Mouse (Mus musculus) monocyte, adult 5-6 weeks (primary cell): ENCODE measurements around the gene Raver1. TPM values are rescaled to one million over a fixed set of nuclear protein-coding genes. Genes with fewer than 3 reads are reported as not detected.
"Not testable (repeated sequence)": the region's sequence is repeated elsewhere in the genome, so short reads cannot be mapped to it uniquely, and the experiment has no call there.

ENCODE experiments used
- ATAC-seq: fragments of 153-309, 156-312 bp; replicated peaks from 2 replicates; pipeline ENCODE4 v1.8.0; 2017; ENCODE audit warnings: mild to moderate bottlenecking; ENCODE audit not compliant: low TSS enrichment, insufficient number of reproducible peaks, severe bottlenecking, poor library complexity, low FRiP score
- total RNA-seq: library from RNA; stranded (forward); fragments of 200-1000, 200-491, 200-594 nt; gene quantifications from 3 replicates; pipeline ENCODE4 v1.2.3, GENCODE M21; 2017

Gene Raver1
- total RNA-seq, 1 experiment from 2014 or later: 8.1 TPM

DNA sequence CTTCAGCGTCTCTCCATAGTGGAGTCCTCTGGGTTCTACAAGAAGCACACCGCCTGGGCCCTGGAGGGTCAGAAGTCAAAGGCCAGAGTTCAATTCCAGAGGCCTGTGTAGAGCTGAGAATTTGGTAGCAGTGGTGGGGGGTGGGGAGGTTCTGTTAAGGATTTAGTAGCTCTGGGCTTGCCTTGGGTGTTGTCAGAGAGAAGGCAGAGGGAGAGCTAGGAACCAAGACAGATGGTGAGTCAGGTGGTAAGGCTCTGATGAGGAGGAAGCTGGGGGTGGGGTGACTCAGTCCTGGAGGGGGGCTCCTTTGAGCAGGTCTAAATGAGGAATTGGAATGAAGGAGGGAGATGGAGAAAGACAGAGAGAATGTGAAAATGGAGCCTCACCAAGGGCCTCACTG, 28.9 kb downstream of the Raver1 start:
- no peak for ATAC-seq

DNA sequence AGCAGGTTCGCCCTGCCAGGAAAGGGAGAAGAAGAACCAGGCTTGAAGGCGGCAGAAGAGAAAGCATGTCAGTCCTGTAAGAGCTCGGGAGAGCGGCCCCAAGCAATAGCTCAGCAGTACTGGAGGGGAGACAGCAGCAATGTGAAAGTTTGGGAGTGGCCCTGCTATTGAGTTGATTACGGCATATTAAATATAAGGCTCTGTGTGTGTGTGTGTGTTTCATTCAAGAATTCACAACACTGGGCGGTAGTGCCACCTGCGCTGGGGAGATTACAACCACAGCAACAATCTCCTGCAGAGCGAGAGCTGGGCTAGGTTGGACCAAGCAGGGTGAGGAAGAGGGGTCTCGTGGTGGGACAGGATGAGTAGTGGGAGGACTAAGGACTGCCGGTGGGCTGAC, 40.2 kb downstream of the Raver1 start:
- ATAC-seq: no peak

DNA sequence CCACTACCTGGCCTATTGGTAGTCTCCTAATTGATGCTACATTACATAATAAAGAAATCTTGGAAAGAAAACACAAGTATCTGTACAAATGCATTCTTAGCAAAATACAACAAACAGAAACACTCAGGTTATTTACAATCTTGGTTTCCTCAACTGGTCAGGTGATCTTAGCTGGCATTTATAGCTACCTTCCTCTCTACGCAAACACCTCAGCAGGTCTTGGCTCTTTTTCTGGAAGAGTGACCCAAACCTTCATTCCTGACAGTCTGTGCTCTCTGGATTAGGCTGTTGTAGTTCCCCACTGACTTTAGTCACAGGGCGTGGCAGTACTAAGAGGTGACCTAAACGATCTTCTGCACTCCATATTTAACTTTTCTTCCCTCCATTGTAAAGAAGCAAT, 46.6 kb downstream of the Raver1 start:
- no peak for ATAC-seq

DNA sequence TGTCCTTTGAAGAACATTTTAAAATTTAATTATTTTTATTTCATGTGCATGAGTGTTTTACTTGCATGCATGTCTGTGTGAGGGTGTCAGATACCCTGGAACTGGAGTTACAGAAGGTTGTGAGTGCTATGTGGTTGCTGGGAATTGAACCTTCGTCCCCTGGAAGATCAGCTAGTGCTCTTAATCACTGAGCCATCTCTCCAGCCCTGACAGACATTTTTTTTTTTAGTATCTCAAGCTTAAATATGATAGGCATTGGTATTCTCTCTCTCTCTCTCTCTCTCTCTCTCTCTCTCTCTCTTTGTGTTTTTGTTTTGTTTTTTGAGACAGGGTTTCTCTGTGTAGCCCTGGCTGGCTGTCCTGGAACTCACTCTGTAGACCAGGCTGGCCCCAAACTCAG, 47.0 kb downstream of the Raver1 start:
- not testable (repeated sequence) for ATAC-seq

DNA sequence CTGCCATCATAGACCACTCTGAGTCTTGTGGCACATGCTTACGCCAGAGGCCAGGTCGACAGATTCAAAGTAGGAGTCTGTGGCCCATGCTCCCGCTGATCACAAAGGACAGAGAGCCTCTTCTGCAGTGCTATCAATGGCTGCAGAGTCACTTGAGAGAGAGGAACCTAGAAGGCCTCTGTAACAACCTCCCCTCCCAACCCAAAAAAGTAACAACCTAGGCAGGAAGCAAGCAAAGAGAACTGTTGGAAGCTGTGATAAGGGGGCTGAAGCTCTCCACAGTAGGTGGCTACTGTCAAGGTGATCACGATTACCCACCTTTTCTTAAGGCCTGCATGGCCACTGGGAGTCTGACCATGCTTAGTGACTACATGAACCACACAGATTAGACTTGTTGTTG, 48.2 kb downstream of the Raver1 start:
- no peak for ATAC-seq

DNA sequence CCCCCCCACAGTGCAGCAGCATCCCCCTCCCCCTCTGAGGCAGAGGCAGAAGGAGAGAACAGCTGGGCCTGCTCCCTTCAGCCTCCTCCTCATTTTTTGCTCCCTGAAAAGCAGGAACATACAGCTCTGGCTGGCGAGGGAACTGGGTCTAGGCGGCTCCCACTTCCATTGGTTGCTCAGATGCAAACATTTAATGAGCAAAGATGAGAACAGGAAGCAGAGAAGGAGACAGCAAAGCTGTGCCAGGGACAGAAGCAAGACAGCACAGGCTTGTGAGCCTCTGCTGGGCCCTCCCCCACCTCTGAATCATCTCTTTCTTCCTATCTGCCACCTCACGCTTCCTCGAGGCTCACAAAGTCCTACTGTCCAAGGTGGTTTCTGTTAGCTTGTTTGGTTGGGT, 50.5 kb downstream of the Raver1 start:
- ATAC-seq: no peak

DNA sequence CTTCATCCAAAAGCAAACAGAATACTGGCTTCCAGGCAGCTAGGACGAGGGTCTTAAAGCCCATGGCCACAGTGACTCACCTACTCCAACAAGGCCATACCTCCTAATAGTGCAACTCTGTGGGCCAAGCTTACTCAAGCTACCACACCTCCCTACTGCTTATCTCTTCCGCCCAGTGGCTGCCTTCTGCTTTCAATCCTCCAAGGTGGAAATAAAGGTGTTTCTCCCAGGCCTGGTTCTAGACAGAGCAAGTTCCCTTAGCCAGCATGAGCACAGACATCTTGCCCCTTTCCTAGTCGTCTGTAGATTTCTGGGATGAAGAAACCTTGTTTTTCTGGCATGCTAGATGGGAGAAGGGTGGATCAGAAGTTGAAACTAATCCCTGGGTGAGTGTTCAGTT, 52.0 kb downstream of the Raver1 start:
- no peak for ATAC-seq

DNA sequence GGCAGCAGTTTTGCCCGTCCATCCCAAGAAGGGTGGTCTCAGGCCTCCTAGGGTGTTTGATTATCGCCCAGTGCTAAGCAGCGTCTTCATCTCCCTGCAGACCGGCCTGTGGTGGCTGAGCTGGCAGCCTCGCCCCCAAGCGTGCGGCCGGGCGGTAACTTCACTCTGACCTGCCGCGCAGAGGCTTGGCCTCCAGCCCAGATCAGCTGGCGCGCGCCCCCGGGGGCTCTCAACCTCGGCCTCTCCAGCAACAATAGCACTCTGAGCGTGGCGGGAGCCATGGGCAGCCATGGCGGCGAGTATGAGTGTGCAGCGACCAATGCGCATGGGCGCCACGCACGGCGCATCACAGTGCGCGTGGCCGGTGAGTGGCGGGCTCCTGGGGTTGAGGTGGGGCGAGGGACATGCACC, 54.3 kb downstream of the Raver1 start:
- ATAC-seq: no peak

DNA sequence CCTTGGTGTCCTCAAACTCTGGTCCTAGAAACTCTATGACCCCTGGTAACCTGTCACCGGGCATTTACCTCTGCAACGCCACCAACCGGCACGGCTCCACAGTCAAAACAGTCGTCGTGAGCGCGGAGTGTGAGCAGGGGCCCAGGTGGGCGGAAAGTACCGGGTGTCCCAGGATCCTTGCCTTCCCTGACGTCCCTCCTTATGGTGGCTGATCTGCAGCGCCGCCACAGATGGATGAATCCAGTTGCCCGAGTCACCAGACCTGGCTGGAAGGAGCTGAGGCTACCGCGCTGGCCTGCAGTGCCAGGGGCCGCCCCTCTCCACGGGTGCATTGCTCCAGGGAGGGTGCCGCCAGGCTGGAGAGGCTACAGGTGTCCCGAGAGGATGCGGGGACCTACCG, 55.1 kb downstream of the Raver1 start:
- ATAC-seq: no peak

DNA sequence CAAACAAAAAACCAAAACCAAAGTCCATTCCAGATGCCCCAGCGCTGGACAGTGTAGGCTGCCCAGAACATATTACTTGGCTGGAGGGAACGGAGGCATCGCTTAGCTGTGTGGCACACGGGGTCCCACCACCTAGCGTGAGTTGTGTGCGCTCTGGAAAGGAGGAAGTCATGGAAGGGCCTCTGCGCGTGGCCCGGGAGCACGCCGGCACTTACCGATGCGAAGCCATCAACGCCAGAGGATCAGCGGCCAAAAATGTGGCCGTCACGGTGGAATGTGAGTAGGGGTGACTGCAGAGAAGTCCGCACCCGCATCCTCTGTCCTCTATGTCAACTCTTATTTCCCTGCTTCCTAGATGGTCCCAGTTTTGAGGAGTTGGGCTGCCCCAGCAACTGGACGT, 55.6 kb downstream of the Raver1 start:
- no peak for ATAC-seq

DNA sequence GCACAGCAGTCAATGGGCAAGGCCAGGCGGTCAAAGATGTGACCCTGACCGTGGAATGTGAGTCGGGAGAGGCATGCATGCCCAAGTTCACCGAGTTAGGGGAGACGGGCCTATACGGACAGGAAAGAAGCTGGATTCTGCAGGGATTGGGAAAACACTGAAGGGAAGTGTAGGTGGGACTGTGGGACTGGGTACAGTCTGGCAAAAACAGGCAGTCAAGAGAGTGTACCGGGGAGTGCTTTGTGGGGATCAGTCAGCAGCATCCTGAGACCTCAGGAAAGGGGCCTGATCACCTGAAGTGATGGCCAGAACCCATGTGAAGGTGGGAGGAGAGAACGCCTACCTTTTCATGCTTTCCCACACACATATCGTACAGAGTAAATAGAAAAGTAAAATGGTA, 56.2 kb downstream of the Raver1 start:
- no peak for ATAC-seq

DNA sequence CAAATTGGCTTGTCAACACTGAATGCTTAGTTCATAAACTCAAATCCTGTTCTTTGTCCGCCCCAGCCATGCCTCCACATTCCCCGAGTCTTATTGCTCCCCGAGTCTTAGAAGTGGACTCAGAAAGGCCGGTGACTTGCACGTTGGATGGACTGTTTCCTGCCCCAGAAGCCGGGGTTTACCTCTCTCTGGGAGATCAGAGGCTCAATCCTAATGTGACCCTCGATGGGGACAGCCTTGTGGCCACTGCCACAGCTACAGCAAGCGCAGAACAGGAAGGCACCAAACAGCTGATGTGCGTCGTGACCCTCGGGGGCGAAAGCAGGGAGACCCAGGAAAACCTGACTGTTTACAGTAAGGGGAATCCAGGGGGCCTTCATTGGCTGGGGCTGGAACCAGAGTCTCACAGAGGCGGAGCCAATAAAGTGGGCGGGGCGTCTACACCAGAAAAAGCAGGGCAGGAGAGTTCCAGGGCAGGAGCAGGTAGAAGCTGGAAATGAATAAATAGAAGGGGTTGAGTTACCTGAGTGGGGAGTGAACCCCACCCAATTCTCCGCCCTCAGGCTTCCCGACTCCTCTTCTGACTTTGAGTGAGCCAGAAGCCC, 57.2 kb downstream of the Raver1 start:
- ATAC-seq: no peak

DNA sequence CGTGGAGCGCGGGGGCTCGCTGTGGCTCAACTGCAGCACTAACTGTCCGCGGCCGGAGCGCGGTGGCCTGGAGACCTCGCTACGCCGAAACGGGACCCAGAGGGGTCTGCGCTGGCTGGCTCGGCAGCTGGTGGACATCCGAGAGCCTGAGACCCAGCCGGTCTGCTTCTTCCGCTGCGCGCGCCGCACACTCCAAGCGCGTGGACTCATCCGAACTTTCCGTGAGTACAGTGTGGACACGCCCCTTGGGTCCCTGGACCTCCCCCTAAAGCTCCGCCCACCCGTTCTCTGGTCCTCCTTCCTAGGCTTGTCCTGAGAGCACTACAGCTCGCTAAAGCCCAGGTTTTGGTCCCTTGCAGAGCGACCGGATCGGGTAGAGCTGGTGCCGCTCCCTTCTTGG, 58.7 kb downstream of the Raver1 start:
- peak; percentile 67 for ATAC-seq

DNA sequence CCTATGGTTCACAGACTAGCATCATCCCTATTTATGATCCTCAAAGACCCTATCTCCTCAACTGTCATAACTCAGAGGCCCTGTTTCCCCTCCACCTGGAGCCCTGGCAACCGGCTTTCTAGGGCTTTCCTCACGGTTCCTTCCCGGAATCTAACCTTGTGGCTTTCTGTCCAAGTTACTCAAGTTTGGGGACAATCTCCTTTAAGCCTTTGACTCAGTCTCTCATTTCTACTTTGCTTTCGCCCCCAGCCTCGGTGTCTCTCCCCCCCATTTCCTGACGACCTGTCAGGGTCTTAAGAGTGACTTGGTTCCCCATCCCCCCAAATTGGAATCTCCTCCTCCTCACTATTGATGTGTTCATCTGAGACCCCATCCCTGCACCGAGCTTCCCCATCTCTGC, 59.3 kb downstream of the Raver1 start:
- ATAC-seq: no peak

DNA sequence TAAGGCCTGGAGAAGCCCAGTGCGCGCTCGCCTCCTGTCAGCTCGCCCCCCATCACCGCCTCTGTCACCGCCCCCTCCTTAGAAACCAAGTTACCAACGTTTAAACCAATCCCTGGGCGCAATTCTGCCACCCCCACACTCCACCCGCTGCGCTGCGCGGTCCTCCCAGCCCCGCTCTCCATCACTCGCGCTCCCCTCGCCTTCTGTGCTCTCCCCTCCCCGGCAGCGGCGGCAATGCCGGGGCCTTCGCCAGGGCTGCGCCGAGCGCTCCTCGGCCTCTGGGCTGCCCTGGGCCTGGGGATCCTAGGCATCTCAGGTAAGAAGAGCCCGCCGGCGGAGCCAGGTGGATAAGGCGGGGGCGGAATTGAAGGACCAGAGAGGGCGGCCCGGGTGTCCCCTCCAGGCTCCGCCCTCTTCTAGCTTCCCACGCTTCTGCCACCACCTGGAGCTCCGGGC, 59.9 kb downstream of the Raver1 start, which contains the start of gene Icam5:
Icam5 (plus strand) TSS at position 178 of the 456 bp plus-strand sequence.
- no peak for ATAC-seq

DNA sequence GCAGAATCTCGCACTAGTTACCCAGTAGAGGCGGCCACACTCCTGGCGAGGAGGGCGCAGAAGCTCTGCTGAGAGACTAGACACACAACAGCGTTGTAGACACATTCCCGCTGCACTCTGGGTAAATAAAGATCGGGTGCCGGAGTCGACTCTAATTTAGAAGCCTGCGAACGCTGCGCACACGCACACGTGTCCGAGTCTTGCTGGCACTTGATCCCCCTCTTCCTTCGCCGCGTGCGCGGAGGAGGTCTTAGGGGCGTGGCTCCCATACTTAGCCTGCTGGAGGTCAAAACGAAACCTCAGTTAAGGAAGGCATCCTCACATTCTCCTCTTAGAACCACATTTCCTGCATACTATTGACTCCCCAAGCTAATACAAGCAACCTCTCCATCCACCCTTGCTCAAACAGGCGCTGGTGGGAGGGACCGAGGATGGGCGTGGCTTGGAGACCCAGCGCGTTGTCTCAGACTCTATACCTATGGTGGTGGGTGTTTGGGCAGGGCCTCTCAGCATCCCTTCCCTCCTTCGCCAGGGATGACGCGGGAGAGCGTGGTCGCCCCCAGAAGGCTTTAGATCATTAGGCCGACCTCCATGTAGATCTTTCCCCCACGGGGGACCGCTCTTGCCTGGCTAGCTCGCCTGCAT, 60.4 kb downstream of the Raver1 start:
- ATAC-seq: peak; percentile 10; the same call in 1 of the 2 replicates

DNA sequence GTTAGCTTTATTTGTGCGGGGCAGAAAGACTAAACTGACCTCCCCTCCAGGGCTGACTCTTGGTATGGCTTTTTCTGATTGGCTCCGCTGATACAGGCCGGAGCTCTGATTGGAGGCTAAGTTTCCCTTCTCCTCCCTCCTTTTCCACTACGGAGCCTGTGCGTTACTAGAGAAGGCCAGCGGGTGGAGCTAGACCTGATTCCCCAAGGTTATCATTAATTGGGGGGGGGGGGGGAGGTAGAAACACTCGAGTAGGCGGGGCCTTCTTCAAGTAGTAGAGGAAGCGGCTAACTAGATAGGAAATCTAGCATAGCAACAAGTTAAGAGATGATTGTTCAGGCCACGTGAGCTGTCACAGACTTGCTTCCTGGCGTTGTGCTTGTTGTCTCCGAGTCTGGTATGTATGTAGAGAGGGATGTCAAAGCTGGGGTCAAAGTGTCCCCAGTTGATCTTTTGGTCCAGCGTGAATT, 61.0 kb downstream of the Raver1 start:
- peak; percentile 84 for ATAC-seq

DNA sequence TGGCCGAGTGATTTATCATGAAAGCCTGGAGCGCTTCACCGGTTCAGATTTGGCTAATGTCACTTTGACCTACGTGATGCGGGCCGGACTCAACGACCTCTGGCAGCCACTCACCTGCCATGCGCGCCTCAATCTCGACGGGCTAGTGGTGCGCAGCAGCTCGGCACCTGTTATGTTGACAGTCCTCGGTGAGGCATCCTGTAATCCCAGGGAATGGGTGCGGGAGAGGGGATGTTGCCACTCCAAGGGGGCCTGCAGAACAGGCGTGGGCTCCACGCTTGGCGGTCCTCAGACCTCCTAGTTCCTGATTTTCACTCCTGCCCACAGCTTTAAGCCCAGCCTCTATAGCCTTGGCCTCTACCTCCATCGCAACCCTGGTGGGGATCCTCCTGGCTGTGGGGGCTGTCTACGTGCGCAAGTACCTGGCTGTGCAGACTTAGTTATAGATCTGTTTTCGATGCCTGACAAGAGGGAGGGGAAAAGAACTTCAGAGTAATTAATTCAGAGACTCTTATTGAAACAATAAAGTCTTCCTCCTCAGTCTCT, 61.7 kb downstream of the Raver1 start:
- no peak for ATAC-seq

DNA sequence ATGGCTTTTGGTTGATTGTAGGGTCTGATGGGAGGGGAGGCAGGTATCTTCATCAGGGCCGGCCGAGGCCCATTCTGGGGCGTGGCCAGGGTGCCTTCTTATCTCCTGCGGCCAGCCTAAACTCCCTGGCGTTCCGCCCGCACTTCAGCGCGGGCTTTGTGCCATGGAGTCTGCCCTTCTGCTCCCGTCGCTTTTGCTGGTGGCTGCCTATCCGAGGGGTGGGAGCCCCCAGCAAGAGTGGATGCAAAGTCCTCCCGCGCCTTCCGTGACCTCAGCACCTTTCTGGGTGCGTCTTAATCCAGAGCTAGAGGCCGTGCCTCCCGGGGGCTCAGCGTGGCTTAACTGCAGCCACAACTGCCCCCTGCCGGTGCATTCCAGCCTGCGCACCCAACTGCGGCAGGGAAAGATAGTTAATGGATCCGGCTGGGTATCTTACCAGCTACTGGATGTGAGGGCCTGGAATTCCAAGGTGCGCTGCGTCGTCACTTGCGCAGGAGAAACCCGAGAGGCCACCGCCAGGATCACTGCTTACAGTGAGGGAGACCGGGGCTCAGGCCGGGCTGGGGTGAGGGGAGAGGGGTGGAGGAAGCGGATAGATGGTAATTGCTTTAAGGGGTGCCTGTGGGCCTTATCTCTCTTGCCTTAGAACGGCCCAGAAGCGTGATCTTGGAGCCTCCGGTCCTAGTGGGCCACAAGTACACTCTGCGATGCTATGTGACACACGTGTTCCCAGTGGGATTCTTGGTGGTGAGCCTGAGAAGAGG, 62.3 kb downstream of the Raver1 start, which contains the start of gene Icam4:
Icam4 (plus strand) TSS at position 83 of the 764 bp plus-strand sequence.
- ATAC-seq: peak; percentile 28
